Mouse (Mus musculus): ENCODE data around the gene Ifi27l2b.

The Ifi27l2b gene

GRCm38 (mm10) chr12:103433986-103434731 is 22.9 kb downstream of the Ifi27l2b start, which contains the start of gene Ifi27:
Ifi27 (plus strand) TSS chr12:103434211.
- peak; percentile 31 for DNase-seq

GRCm38 (mm10) chr12:103433430-103433829 is 23.6 kb downstream of the Ifi27l2b start:
- DNase-seq, result no peak

DNA sequence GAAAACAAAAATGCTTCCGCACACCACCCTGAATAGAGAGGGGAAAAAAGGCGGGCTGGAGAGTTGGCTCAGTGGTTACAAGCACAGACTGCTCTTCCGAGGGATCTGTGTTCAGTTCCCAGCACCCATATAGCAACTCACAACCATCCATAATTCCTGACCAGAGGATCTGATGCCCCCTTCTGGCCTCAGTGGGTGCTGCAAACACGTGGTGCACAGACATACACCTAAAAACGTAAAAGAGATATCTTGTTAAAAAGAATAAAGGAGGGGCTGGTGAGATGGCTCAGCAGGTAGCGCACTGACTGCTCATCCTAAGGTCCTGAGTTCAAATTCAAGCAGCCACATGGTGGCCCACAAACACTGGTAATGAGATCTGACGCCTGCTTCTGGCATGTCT is 30.3 kb downstream of the Ifi27l2b start:
- DNase-seq, result no peak

- peak; percentile 97 for DNase-seq
Measured at GRCm38 (mm10) chr12:103425729-103426470, 31.1 kb downstream of the Ifi27l2b start, which contains the start of gene Ddx24. Ddx24 (minus strand) TSS chr12:103425830.

GRCm38 (mm10) chr12:103425016-103425728 is 31.9 kb downstream of the Ifi27l2b start:
- no peak for DNase-seq

DNA sequence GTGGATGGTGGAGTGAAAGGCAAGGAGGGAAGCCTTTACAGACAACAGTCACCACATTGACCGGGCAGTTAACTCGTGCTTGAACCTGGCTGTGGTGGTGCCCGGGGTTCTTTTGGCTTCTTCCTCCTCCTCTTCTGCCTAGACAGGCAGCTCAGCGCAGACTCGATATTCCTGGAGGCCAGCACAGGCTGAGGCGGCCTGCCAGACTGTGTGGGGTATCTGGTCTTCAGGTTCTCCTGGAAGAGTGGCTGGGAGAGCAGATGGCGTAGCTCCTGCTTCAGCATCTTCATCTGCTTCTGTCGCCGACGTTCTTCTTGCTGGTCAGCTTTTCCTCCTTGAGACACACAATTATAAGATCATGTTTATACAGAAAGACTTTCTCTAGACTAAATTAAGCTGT is 48.9 kb downstream of the Ifi27l2b start:
- peak; percentile 72 for DNase-seq

DNA sequence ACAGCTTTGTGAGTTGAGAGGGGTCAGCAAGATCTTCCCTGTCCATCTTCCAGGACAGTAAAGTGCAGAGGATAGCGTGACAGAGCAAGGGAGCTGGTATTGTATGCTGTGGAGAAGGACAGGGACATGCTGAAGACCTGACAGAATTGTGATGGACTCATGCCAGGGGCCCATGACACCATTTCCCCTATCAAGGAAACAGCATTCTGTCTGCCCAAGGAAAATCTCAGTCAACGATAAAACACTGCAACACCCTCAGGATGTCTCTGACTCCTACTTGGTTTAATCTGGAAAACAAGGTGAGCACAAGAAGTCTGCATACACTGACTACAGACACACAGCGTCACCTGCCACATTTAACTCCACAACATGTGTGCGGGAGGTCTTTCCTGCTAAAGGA is 49.3 kb downstream of the Ifi27l2b start, which contains the start of gene 9330161L09Rik:
TSS of gene 9330161L09Rik (minus strand) at position 101 of the 400 bp plus-strand sequence.
- no peak for DNase-seq

DNA sequence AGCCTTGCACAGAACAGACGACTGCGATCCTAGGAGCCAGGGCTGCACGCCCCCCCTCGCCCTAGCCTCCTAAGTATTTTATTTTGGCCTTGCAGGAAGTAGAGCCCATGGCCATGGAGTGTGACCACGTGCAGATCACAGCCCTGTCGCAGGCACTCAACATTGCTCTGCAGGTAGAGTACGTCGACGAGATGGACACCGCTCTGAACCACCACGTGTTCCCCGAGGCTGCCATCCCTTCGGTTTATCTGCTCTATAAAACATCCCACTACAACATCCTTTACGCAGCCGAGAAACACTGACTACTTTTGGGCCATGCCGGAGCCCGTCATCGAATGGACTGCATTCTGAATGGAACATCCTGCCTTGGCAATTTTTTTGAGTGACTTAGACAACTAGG is 52.9 kb downstream of the Ifi27l2b start:
- no peak for DNase-seq

Data from right cerebral cortex, postnatal 25 days (tissue).